Mouse (Mus musculus) kidney, embryonic 15.5 days (tissue): ENCODE results near the gene Mastl. TPM values are rescaled to one million over a fixed set of nuclear protein-coding genes. Genes with fewer than 3 reads are reported as not detected.

Source experiments
- ATAC-seq: fragments of 200-750 bp; cut with Nextera tagmentation; replicated peaks from 2 replicates; pipeline ENCODE4 v1.8.0; 2017; ENCODE audit warnings: moderate TSS enrichment; ENCODE audit not compliant: low FRiP score
- H3K27ac ChIP-seq: fragments of 300-500 bp; sonication (generic); 2 replicates; pipeline ENCODE4 v1.5.1; 2015; ENCODE audit warnings: mild to moderate bottlenecking, inconsistent platforms
- H3K27me3 ChIP-seq: fragments of 300-500 bp; sonication (generic); 2 replicates; pipeline ENCODE4 v1.6.1; 2015; ENCODE audit warnings: inconsistent platforms
- H3K36me3 ChIP-seq: fragments of 300-500 bp; sonication (generic); 2 replicates; pipeline ENCODE4 v1.6.1; 2015; ENCODE audit warnings: inconsistent platforms
- H3K4me1 ChIP-seq: fragments of 300-500 bp; sonication (generic); 2 replicates; pipeline ENCODE4 v1.6.1; 2015; ENCODE audit warnings: inconsistent platforms
- H3K4me2 ChIP-seq: fragments of 300-500 bp; sonication (generic); 2 replicates; pipeline ENCODE4 v1.6.1; 2015; ENCODE audit warnings: moderate library complexity, mild to moderate bottlenecking, inconsistent platforms
- H3K4me3 ChIP-seq: fragments of 300-500 bp; sonication (generic); replicated peaks from 2 replicates; pipeline ENCODE4 v1.5.1; 2015; ENCODE audit warnings: mild to moderate bottlenecking, inconsistent platforms
- H3K9ac ChIP-seq: fragments of 300-500 bp; sonication (generic); 2 replicates; pipeline ENCODE4 v1.6.1; 2015; ENCODE audit warnings: mild to moderate bottlenecking, inconsistent platforms
- H3K9me3 ChIP-seq: fragments of 300-500 bp; sonication (generic); replicated peaks from 2 replicates; pipeline ENCODE4 v1.6.1; 2016; ENCODE audit warnings: inconsistent platforms
- WGBS: fragments of 180-500 bp; shearing (Covaris S2); methylation state at CpG from one replicate; pipeline ENCODE4 v1.1.7; 2015; ENCODE audit warnings: mixed read lengths; 5-methylcytosine and 5-hydroxymethylcytosine counted together
- polyA plus RNA-seq: library from polyadenylated mRNA; unstranded; fragments of >200 nt; fragmentation: Nextera tagmentation; extraction: Ambion mirVana; gene quantifications from 2 replicates; pipeline ENCODE4 v1.2.1, GENCODE M21; 2015

The Mastl gene
- polyA plus RNA-seq, 1 experiment from 2014 or later, result 10.6 TPM

DNA sequence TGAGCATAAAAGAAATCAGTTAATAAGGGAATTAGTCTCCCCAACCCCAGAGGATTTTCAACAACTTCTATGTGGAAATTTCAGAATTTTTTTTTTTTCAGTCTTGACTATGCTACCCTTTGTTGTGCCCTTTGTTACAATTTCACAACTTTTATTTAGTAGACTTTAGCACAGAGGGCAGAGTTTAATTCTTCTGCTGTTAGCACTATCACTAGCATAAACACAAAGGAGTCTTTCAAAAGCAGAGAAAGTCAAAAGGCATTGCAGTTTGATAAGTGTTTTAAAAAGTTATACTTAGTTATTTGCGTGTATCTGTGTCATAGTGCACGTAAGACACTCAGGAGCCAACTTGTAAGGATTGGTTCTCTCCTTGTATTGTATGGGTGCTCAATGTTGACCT lies 77.2 kb downstream of the Mastl start:
- Histone ChIP-seq H3K27ac (no peak overlapping the region), H3K36me3 (peaks cover 67% of the 10 kb centered on the region), H3K9me3 (no peaks in the 10 kb centered on the region), H3K27me3 (no peaks in the 10 kb centered on the region), H3K4me2 (no peak overlapping the region), H3K9ac (no peak overlapping the region), H3K4me3 (no peak overlapping the region), H3K4me1 (no peaks in the 10 kb centered on the region)
- WGBS, result 97% methylated on average over 2 of the region's 2 CpGs
- no peak for ATAC-seq

DNA sequence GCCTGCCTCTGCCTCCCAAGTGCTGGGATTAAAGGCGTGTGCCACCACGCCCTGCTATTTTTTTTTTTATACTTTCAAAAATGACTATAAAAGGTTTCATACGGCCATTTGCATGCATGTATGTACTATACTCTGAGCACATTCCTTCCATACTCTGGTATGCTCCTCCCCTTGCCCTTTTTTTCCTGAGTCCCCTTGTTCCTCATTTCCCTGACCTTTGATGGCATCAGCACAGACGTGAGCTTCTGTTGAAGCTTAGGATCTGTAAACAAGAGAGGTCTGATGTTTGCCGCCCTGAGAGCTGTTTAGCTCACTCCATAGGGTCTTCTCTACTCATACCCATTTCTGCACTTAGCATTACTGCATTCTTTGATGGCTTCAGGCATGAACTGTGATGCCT lies 78.1 kb downstream of the Mastl start:
- Histone ChIP-seq H3K27ac (no peak overlapping the region), H3K27me3 (no peaks in the 10 kb centered on the region), H3K36me3 (peaks cover 63% of the 10 kb centered on the region), H3K4me2 (no peak overlapping the region), H3K9ac (no peak overlapping the region), H3K4me3 (no peak overlapping the region), H3K9me3 (no peaks in the 10 kb centered on the region), H3K4me1 (no peaks in the 10 kb centered on the region)
- WGBS, result 95% methylated on average over 5 of the region's 5 CpGs
- no peak for ATAC-seq

DNA sequence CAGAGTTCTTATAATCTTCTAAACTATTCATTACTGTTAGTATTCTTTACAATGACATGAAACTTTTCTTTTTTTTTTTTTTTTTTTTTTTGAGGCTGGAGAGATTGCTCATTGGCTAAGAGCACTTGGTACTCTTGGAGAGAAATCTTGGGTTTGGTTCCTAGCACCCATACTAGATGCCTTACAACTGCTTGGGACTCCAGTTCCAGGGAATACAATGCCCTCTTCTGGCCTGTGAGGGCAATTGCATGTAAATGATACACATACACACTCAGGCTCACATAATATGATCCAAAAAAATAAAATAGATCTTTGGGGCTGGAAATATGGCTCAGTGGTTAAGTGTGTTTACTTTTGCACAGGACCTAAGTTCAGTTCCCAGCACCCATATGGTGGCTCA lies 79.0 kb downstream of the Mastl start:
- ATAC-seq, result no peak

DNA sequence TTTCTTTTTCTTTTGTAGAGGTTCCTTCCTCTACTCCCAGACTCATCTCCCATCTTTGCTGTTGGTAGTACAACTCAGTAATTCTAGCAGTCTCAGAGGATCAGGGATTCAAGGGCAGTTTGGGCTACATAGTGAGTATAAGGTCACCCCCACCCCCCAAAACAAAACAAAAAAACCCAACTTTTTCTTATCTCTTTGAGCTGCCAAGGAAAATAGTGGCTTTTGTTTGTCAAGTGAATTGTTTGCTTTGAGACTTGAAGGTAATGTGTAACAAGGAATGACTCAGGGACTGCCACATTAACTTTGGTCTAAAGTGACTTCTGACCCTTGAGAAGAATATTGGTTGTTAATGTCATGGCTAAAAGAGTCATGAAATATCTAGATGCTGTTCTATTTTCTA lies 80.0 kb downstream of the Mastl start:
- no peak overlapping the region for H3K4me2 ChIP-seq
- no peaks in the 10 kb centered on the region for H3K9me3 ChIP-seq
- no peak overlapping the region for H3K27ac ChIP-seq
- ATAC-seq, result no peak
- no peak overlapping the region for H3K4me3 ChIP-seq
- H3K36me3 ChIP-seq, result peaks cover 55% of the 10 kb centered on the region
- H3K9ac ChIP-seq, result no peak overlapping the region
- no peaks in the 10 kb centered on the region for H3K27me3 ChIP-seq
- H3K4me1 ChIP-seq, result no peaks in the 10 kb centered on the region

More for the DNA sequence above, 79.0 kb downstream of the Mastl start:
- no peaks in the 10 kb centered on the region for H3K4me1 ChIP-seq
- H3K4me3 ChIP-seq, result no peak overlapping the region
- no peaks in the 10 kb centered on the region for H3K27me3 ChIP-seq
- no peak overlapping the region for H3K9ac ChIP-seq
- no peaks in the 10 kb centered on the region for H3K9me3 ChIP-seq
- H3K36me3 ChIP-seq, result peaks cover 58% of the 10 kb centered on the region
- H3K4me2 ChIP-seq, result no peak overlapping the region
- no peak overlapping the region for H3K27ac ChIP-seq

DNA sequence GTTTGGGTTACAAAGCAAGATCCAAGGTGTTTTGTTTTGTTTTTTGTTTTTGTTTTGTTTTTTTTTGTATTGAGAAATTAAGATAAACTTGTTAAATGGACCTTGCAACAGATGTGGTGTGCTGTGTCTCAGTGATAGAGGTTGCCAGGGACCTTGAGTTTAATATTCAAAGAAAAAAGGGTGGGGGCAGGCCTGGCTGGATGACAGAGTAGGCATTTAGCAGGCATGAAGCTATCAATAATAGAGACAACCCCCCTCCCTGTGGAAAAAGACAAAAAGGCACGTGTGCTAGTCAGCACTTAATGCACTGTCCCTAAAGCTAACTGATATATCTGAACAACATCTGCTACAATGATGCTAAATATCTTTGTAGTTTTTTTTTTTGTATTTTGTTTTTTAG lies 84.4 kb downstream of the Mastl start:
- Histone ChIP-seq H3K27me3 (no peaks in the 10 kb centered on the region), H3K27ac (no peak overlapping the region), H3K36me3 (peaks cover 23% of the 10 kb centered on the region), H3K4me1 (peaks cover 8% of the 10 kb centered on the region; the same call in 1 of the 2 replicates), H3K4me3 (no peak overlapping the region), H3K9ac (no peak overlapping the region), H3K9me3 (no peaks in the 10 kb centered on the region), H3K4me2 (no peak overlapping the region)
- no peak for ATAC-seq
- WGBS, result 61% methylated on average over 1 of the region's 1 CpGs

DNA sequence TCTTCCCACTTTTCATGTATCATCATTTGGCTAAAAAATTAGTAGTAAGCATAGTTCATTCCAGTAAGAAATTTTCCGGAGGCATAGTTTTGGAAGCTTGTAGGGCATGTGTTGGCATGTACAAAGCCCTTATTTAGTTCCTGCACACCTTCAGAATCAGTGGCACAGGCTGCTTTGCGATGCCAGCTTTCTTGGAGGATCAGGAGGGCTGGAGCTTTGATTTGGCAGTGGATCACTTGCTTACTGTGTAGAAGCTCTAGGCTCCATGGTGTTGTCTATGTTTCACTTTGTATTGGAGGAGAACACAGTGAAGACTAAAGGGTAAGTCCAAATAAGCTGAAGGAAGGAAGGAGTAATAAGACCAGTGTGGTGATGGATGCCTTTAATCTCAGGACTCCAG lies 85.3 kb downstream of the Mastl start:
- H3K9ac ChIP-seq, result no peak overlapping the region
- no peaks in the 10 kb centered on the region for H3K9me3 ChIP-seq
- H3K27ac ChIP-seq, result no peak overlapping the region
- no peak for ATAC-seq
- H3K4me3 ChIP-seq, result no peak overlapping the region
- WGBS, result 94% methylated on average over 2 of the region's 2 CpGs
- H3K27me3 ChIP-seq, result no peaks in the 10 kb centered on the region
- H3K4me2 ChIP-seq, result no peak overlapping the region
- peaks cover 8% of the 10 kb centered on the region; the same call in 1 of the 2 replicates for H3K4me1 ChIP-seq
- peaks cover 18% of the 10 kb centered on the region for H3K36me3 ChIP-seq

DNA sequence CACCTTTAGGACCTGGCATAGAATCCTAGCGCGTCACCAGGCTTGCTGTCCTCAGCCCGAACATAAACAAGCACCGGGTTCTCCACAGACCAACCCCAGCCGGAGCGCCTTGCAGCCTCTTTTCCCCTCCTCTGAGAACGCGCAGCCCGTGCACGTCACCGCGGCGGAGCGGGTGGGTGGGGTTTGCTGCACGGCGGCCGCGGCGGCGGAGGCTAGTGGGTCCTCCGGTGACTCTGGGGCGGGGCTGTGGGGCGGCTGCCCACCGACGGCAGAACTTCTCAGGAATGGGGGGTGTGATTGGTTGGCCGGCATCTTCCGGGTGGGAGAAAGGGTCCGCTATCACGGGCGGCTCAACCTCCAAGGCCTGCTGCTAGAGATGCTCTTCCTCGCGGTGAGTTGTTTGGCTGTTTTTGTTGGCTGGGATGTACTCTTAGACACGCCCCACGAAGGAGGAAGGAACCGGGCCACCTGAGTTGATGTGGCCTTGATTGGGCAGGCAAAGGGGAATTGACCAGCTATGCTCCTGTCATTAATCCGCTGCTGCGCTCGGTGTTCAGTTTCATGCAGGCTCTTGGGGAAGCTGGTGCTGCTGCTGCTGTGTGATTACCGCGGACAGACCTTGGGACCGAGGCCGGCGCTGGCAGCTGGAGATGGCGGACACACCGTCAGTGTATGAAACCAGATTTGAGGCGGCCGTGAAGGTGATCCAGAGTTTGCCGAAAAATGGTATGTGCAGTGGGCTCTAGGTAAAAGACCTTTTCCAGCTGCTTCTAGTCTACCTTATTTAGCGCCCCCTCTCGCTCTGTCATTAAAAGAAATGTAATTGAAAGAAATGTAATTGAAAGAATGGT lies 86.7 kb downstream of the Mastl start:
- Histone ChIP-seq H3K36me3 (peaks cover 13% of the 10 kb centered on the region; the same call in 1 of the 2 replicates), H3K4me1 (peaks cover 8% of the 10 kb centered on the region; the same call in 1 of the 2 replicates), H3K4me3 (peak overlapping the region; percentile 68), H3K9me3 (no peaks in the 10 kb centered on the region), H3K27ac (peak overlapping the region; percentile 97), H3K27me3 (no peaks in the 10 kb centered on the region), H3K4me2 (peak overlapping the region; percentile 97), H3K9ac (peak overlapping the region; percentile 80)
- WGBS, result under 1% methylated on average over 50 of the region's 50 CpGs
- peak; percentile 94 for ATAC-seq

DNA sequence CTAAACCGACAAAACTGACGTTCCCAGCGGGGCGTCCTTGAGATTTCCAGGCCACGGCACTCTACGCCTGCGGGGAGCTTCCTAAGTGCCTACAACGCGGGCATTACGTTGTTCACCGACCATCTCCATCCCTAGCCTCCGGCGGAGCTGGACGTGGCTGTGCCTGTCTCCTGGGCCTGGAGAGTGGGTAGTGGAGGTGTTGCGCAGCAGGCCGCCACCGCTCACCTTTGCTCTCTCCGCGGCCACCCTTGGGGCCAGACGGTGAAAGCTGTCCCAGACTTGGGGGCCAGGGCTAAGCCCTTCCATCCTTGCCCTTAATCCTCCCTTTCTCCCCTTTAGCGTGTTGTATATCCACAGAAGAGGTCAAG lies 87.5 kb downstream of the Mastl start:
- H3K4me1 ChIP-seq, result peaks cover 8% of the 10 kb centered on the region; the same call in 1 of the 2 replicates
- peak overlapping the region; percentile 97 for H3K4me2 ChIP-seq
- peak overlapping the region; percentile 80 for H3K9ac ChIP-seq
- peak overlapping the region; percentile 68 for H3K4me3 ChIP-seq
- no peaks in the 10 kb centered on the region for H3K27me3 ChIP-seq
- H3K36me3 ChIP-seq, result peaks cover 11% of the 10 kb centered on the region; the same call in 1 of the 2 replicates
- WGBS, result under 1% methylated on average over 21 of the region's 21 CpGs
- H3K9me3 ChIP-seq, result no peaks in the 10 kb centered on the region
- peak overlapping the region; percentile 97 for H3K27ac ChIP-seq
- peak; percentile 68 for ATAC-seq

DNA sequence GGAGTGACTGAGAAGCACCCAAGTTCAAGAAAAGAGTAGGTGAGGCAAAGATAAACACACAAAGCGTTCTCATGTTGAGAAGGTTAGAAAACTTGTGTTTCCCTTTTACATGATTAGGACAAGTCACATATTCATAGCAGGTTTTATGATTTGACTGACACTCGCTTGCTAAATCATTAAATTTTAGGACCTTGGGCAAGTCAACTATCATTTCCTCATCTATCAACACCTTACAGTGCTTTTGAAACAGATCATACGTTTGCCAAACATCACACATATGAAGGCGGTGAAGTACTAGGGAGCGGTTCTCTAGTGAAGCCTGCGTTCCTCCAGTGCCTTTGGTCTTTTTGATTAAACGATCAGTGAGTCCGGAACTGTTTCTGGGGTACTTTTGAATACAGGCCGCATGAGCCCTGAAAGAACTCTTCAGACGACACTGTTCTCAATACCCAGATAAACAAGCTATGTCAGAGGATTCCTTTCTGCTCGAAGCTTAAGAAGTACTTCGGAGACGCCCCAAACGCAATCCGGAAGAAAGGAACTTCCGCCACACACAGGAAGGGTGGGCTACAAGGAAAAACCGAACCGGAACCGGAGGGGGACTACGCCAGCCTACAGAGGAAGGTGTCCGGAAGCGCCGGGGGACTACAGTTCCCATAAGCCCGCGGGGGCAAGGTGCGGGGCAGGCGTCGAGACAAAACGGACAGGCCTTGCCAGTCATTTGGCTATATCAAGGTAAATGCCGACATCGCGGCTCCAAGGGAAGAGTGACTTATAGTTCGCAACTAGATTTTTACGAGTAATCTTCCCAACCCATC lies 88.1 kb downstream of the Mastl start, which contains the start of gene Acbd5:
TSS of gene Acbd5 (plus strand) at position 616 of the 818 bp plus-strand sequence.
- H3K27ac ChIP-seq, result peak within 1 kb of the TSS; percentile 97
- H3K4me2 ChIP-seq, result peak within 1 kb of the TSS; percentile 97
- peak within 1 kb of the TSS; percentile 80 for H3K9ac ChIP-seq
- peaks cover 8% of the 10 kb centered on the region; the same call in 1 of the 2 replicates for H3K4me1 ChIP-seq
- ATAC-seq, result peak; percentile 95
- WGBS, result 3% methylated on average over 34 of the region's 34 CpGs
- peak within 1 kb of the TSS; percentile 68 for H3K4me3 ChIP-seq
- no peaks in the 10 kb centered on the region for H3K27me3 ChIP-seq
- 0 out of 2 replicates have a peak, but pooled peaks cover 11% of the 10 kb centered on the region for H3K36me3 ChIP-seq
- H3K9me3 ChIP-seq, result no peaks in the 10 kb centered on the region

Other genes with a start within 250 kb of the Mastl start
- 47.6 and 50.9 TPM in 2 replicates for gene Abi1, start 115.8 kb downstream of the Mastl start, polyA plus RNA-seq
- 34.0 and 34.2 TPM in 2 replicates for gene Acbd5, start 87.9 kb downstream of the Mastl start, polyA plus RNA-seq
- gene Yme1l1, start 345 bp upstream of the Mastl start, polyA plus RNA-seq, result 73.9 and 84.8 TPM in 2 replicates
- gene 4931423N10Rik, start 51.5 kb upstream of the Mastl start, polyA plus RNA-seq, result not detected in 2 replicates
- gene Nxph2, start 165.2 kb upstream of the Mastl start, polyA plus RNA-seq, result not detected in 2 replicates